20 mouse cellular contexts compared by ENCODE assay signal in genomic region chr10:26754006-26754405, GRCm38 (mm10). TPM values are rescaled to one million over a fixed set of nuclear protein-coding genes. Genes with fewer than 3 reads are reported as not detected.
A peak's percentile ranks its signal among the peaks of the same experiment; 100 is the strongest.
DNase-seq lines count a peak whose midpoint lies in the region; ATAC-seq lines count a peak whose summit lies in the region.
"Had no signal": no experiment of that assay in that cellular context is flagged by ENCODE, and none has a peak within 500 bp of the region (broad histone marks: within the 10 kb centered on the region; RNA-seq: fewer than 3 reads in every experiment).

No protein-coding gene starts in this region.

- 45% methylated on average over 6 of the region's 6 CpGs for WGBS in liver, embryonic 12.5 days (ENCODE audit: insufficient replicate concordance)
- 35% methylated on average over 6 of the region's 6 CpGs for WGBS in liver, embryonic 13.5 days (ENCODE audit: insufficient replicate concordance)
- WGBS in liver, embryonic 16.5 days (ENCODE audit: insufficient replicate concordance): 26% methylated on average over 6 of the region's 6 CpGs

- no peaks in the 10 kb centered on the region for H3K36me3 ChIP-seq in liver, embryonic 12.5 days
- H3K36me3 ChIP-seq in liver, embryonic 13.5 days: no peaks in the 10 kb centered on the region
- no peaks in the 10 kb centered on the region for H3K36me3 ChIP-seq in liver, embryonic 16.5 days (ENCODE audit: control insufficient read depth, insufficient read depth)
- H3K36me3 ChIP-seq: embryonic facial prominence, embryonic 12.5 days; embryonic facial prominence, embryonic 15.5 days; hindbrain, embryonic 10.5 days; hindbrain, embryonic 13.5 days had no signal

- DNase-seq in liver: no peak
- no peak for DNase-seq in liver, embryonic 13.5 days
- DNase-seq in kidney, postnatal 10 days: no peak
- DNase-seq in urinary bladder, postnatal 4 days (ENCODE audit: low spot score in 2 of 2): no peak
- DNase-seq: adrenal gland, postnatal 10 days; adrenal gland, postnatal 36 days; cerebellum, adult 18-20 months; cerebellum, adult 9-10 months; cerebellum, postnatal 25 days; gastrocnemius, postnatal 10 days; gastrocnemius, postnatal 36 days had no signal

- H3K27me3 ChIP-seq in liver, embryonic 12.5 days (replicated peaks): no peaks in the 10 kb centered on the region
- no peaks in the 10 kb centered on the region for H3K27me3 ChIP-seq in liver, embryonic 13.5 days
- H3K27me3 ChIP-seq in liver, embryonic 16.5 days (ENCODE audit: control insufficient read depth, insufficient read depth, low read depth, low read length): no peaks in the 10 kb centered on the region
- H3K27me3 ChIP-seq: embryonic facial prominence, embryonic 12.5 days; embryonic facial prominence, embryonic 15.5 days; forebrain, embryonic 13.5 days; hindbrain, embryonic 13.5 days had no signal

- H3K4me1 ChIP-seq in liver, embryonic 12.5 days: no peaks in the 10 kb centered on the region
- peaks cover 9% of the 10 kb centered on the region; the same call in 1 of the 2 replicates for H3K4me1 ChIP-seq in liver, embryonic 13.5 days (replicated peaks)
- no peaks in the 10 kb centered on the region; the same call in 1 of the 2 replicates for H3K4me1 ChIP-seq in liver, embryonic 16.5 days (ENCODE audit: control insufficient read depth, low read depth, low read length)
- H3K4me1 ChIP-seq: embryonic facial prominence, embryonic 12.5 days; embryonic facial prominence, embryonic 15.5 days; hindbrain, embryonic 10.5 days had no signal

- peak; percentile 42; the same call in 1 of the 2 replicates for ATAC-seq in liver, embryonic 12.5 days
- peak; percentile 39; the same call in 1 of the 2 replicates for ATAC-seq in liver, embryonic 13.5 days (ENCODE audit: low read depth)
- ATAC-seq in liver, embryonic 16.5 days (ENCODE audit: low read depth): peak; percentile 59; the same call in 1 of the 2 replicates
- ATAC-seq in inflammation-experienced regulatory T-cells, adult 6 months: no peak

- H3K4me2 ChIP-seq in liver, embryonic 12.5 days: no peak overlapping the region
- no peak overlapping the region for H3K4me2 ChIP-seq in liver, embryonic 13.5 days
- H3K4me2 ChIP-seq in liver, embryonic 16.5 days (ENCODE audit: low read depth, low read length): no peak overlapping the region
- H3K4me2 ChIP-seq: embryonic facial prominence, embryonic 12.5 days; embryonic facial prominence, embryonic 15.5 days; forebrain, embryonic 13.5 days; heart, embryonic 11.5 days; hindbrain, embryonic 13.5 days had no signal

- no peaks in the 10 kb centered on the region for H3K9me3 ChIP-seq in liver, embryonic 12.5 days (replicated peaks)
- H3K9me3 ChIP-seq in liver, embryonic 13.5 days (replicated peaks): no peaks in the 10 kb centered on the region
- H3K9me3 ChIP-seq in liver, embryonic 16.5 days (replicated peaks; ENCODE audit: control insufficient read depth, low read length): no peaks in the 10 kb centered on the region
- H3K9me3 ChIP-seq: embryonic facial prominence, embryonic 12.5 days; embryonic facial prominence, embryonic 15.5 days; forebrain, embryonic 13.5 days; hindbrain, embryonic 10.5 days; hindbrain, embryonic 13.5 days had no signal

- no peak overlapping the region for H3K4me3 ChIP-seq in liver, embryonic 12.5 days
- H3K4me3 ChIP-seq in liver, embryonic 13.5 days (replicated peaks): no peak overlapping the region
- no peak overlapping the region for H3K4me3 ChIP-seq in liver, embryonic 16.5 days (ENCODE audit: low read depth, low read length)
- H3K4me3 ChIP-seq: embryonic facial prominence, embryonic 12.5 days; embryonic facial prominence, embryonic 15.5 days; forebrain, embryonic 13.5 days; hindbrain, embryonic 10.5 days; hindbrain, embryonic 13.5 days had no signal

- no peak overlapping the region for H3K27ac ChIP-seq in liver, embryonic 12.5 days
- H3K27ac ChIP-seq in liver, embryonic 13.5 days: no peak overlapping the region
- no peak overlapping the region for H3K27ac ChIP-seq in liver, embryonic 16.5 days (ENCODE audit: low read length)
- H3K27ac ChIP-seq: embryonic facial prominence, embryonic 12.5 days; embryonic facial prominence, embryonic 15.5 days; forebrain, embryonic 13.5 days; hindbrain, embryonic 10.5 days; hindbrain, embryonic 13.5 days had no signal

- no peak overlapping the region for H3K9ac ChIP-seq in liver, embryonic 12.5 days
- H3K9ac ChIP-seq in liver, embryonic 13.5 days: no peak overlapping the region
- no peak overlapping the region for H3K9ac ChIP-seq in liver, embryonic 16.5 days (ENCODE audit: low read depth, low read length)
- H3K9ac ChIP-seq: embryonic facial prominence, embryonic 12.5 days; embryonic facial prominence, embryonic 15.5 days; forebrain, embryonic 13.5 days; hindbrain, embryonic 13.5 days had no signal

RNA-seq across cellular contexts. Expression of gene Arhgap18, which starts 0.8 kb away (rescaled TPM):
- 9.3 and 10.1 TPM in 2 replicates for polyA plus RNA-seq in liver, embryonic 12.5 days (2016; fragmentation: Nextera tagmentation; extraction: Ambion mirVana)
- 7.9 and 10.6 TPM in 2 replicates for polyA plus RNA-seq in liver, embryonic 13.5 days (2015; fragmentation: Nextera tagmentation; extraction: Ambion mirVana)
- polyA plus RNA-seq in liver, embryonic 16.5 days (2015; fragmentation: Nextera tagmentation; extraction: Ambion mirVana): 7.9 and 9.7 TPM in 2 replicates
- 10 to 100 TPM; 38.9 to 47.6 (median 41.2) TPM for polyA plus RNA-seq in inflammation-experienced regulatory T-cells, adult 6 months (2017; shearing (Covaris generic))
